Mouse (Mus musculus): ENCODE results near the gene AI837181. TPM values are rescaled to one million over a fixed set of nuclear protein-coding genes. Genes with fewer than 3 reads are reported as not detected.

AI837181 gene
- polyA plus RNA-seq, 1 experiment from 2014 or later, result 61.1 TPM

- no peak for ATAC-seq
- Histone ChIP-seq H3K9me3 (ENCODE audit: control insufficient read depth, low read length) (no peaks in the 10 kb centered on the region), H3K36me3 (ENCODE audit: control insufficient read depth, insufficient read depth) (0 out of 2 replicates have a peak, but pooled peaks cover 2% of the 10 kb centered on the region), H3K4me3 (replicated peaks; ENCODE audit: low read length) (no peak overlapping the region), H3K27me3 (replicated peaks; ENCODE audit: control insufficient read depth, insufficient read depth, low read length) (peaks cover 37% of the 10 kb centered on the region), H3K4me2 (ENCODE audit: low read length) (no peak overlapping the region), H3K9ac (replicated peaks; ENCODE audit: low read depth, low read length) (no peak overlapping the region), H3K4me1 (replicated peaks; ENCODE audit: control insufficient read depth, insufficient read depth, low read length) (peaks cover 17% of the 10 kb centered on the region), H3K27ac (ENCODE audit: low read length) (no peak overlapping the region)
- WGBS, result 88% methylated on average over 3 of the region's 3 CpGs
Measured at GRCm38 (mm10) chr19:5449673-5450072, 24.7 kb downstream of the AI837181 start.

- Histone ChIP-seq H3K4me1 (replicated peaks; ENCODE audit: control insufficient read depth, insufficient read depth, low read length) (peaks cover 37% of the 10 kb centered on the region), H3K27ac (ENCODE audit: low read length) (no peak overlapping the region), H3K4me2 (ENCODE audit: low read length) (no peak overlapping the region), H3K36me3 (ENCODE audit: control insufficient read depth, insufficient read depth) (0 out of 2 replicates have a peak, but pooled peaks cover 2% of the 10 kb centered on the region), H3K4me3 (replicated peaks; ENCODE audit: low read length) (no peak overlapping the region), H3K9ac (replicated peaks; ENCODE audit: low read depth, low read length) (no peak overlapping the region), H3K27me3 (replicated peaks; ENCODE audit: control insufficient read depth, insufficient read depth, low read length) (peaks cover 33% of the 10 kb centered on the region), H3K9me3 (ENCODE audit: control insufficient read depth, low read length) (no peaks in the 10 kb centered on the region)
- 83% methylated on average over 6 of the region's 6 CpGs for WGBS
- ATAC-seq, result no peak
Measured at GRCm38 (mm10) chr19:5451766-5452165, 26.8 kb downstream of the AI837181 start.

- no peaks in the 10 kb centered on the region for H3K9me3 ChIP-seq (ENCODE audit: control insufficient read depth, low read length)
- H3K4me2 ChIP-seq (ENCODE audit: low read length), result peak overlapping the region; percentile 76
- H3K36me3 ChIP-seq (ENCODE audit: control insufficient read depth, insufficient read depth), result 0 out of 2 replicates have a peak, but pooled peaks cover 2% of the 10 kb centered on the region
- peaks cover 5% of the 10 kb centered on the region for H3K27me3 ChIP-seq (replicated peaks; ENCODE audit: control insufficient read depth, insufficient read depth, low read length)
- H3K4me3 ChIP-seq (replicated peaks; ENCODE audit: low read length), result no peak overlapping the region
- 85% methylated on average over 12 of the region's 12 CpGs for WGBS
- peak overlapping the region; percentile 23; the same call in 1 of the 2 replicates for H3K9ac ChIP-seq (replicated peaks; ENCODE audit: low read depth, low read length)
- H3K4me1 ChIP-seq (replicated peaks; ENCODE audit: control insufficient read depth, insufficient read depth, low read length), result peaks cover 36% of the 10 kb centered on the region
- ATAC-seq, result no peak
- no peak overlapping the region for H3K27ac ChIP-seq (ENCODE audit: low read length)
Measured at GRCm38 (mm10) chr19:5455037-5455436, 30.1 kb downstream of the AI837181 start.

GRCm38 (mm10) chr19:5455568-5455967 is 30.6 kb downstream of the AI837181 start:
- Histone ChIP-seq H3K36me3 (ENCODE audit: control insufficient read depth, insufficient read depth) (0 out of 2 replicates have a peak, but pooled peaks cover 2% of the 10 kb centered on the region), H3K4me1 (replicated peaks; ENCODE audit: control insufficient read depth, insufficient read depth, low read length) (peaks cover 38% of the 10 kb centered on the region), H3K9ac (replicated peaks; ENCODE audit: low read depth, low read length) (peak overlapping the region; percentile 23; the same call in 1 of the 2 replicates), H3K27me3 (replicated peaks; ENCODE audit: control insufficient read depth, insufficient read depth, low read length) (peaks cover 2% of the 10 kb centered on the region; the same call in 1 of the 2 replicates), H3K4me2 (ENCODE audit: low read length) (peak overlapping the region; percentile 76), H3K4me3 (replicated peaks; ENCODE audit: low read length) (peak overlapping the region; percentile 81), H3K9me3 (ENCODE audit: control insufficient read depth, low read length) (no peaks in the 10 kb centered on the region), H3K27ac (ENCODE audit: low read length) (no peak overlapping the region)
- WGBS, result 66% methylated on average over 8 of the region's 8 CpGs
- ATAC-seq, result no peak

- H3K27ac ChIP-seq (ENCODE audit: low read length), result peak overlapping the region; percentile 95
- peaks cover 2% of the 10 kb centered on the region; the same call in 1 of the 2 replicates for H3K27me3 ChIP-seq (replicated peaks; ENCODE audit: control insufficient read depth, insufficient read depth, low read length)
- peak overlapping the region; percentile 87 for H3K9ac ChIP-seq (replicated peaks; ENCODE audit: low read depth, low read length)
- H3K4me3 ChIP-seq (replicated peaks; ENCODE audit: low read length), result peak overlapping the region; percentile 81
- H3K4me2 ChIP-seq (ENCODE audit: low read length), result peak overlapping the region; percentile 76
- H3K9me3 ChIP-seq (ENCODE audit: control insufficient read depth, low read length), result no peaks in the 10 kb centered on the region
- peaks cover 43% of the 10 kb centered on the region for H3K4me1 ChIP-seq (replicated peaks; ENCODE audit: control insufficient read depth, insufficient read depth, low read length)
- whole genome bisulfite sequencing, result 1% methylated on average over 26 of the region's 26 CpGs
- 0 out of 2 replicates have a peak, but pooled peaks cover 2% of the 10 kb centered on the region for H3K36me3 ChIP-seq (ENCODE audit: control insufficient read depth, insufficient read depth)
- ATAC-seq, result no peak; the same call in 1 of the 2 replicates
Measured at GRCm38 (mm10) chr19:5456241-5456921, 31.4 kb downstream of the AI837181 start.

GRCm38 (mm10) chr19:5456922-5457745 is 32.2 kb downstream of the AI837181 start:
- H3K4me1 ChIP-seq (replicated peaks; ENCODE audit: control insufficient read depth, insufficient read depth, low read length), result peaks cover 49% of the 10 kb centered on the region
- no peaks in the 10 kb centered on the region for H3K9me3 ChIP-seq (ENCODE audit: control insufficient read depth, low read length)
- peak overlapping the region; percentile 87 for H3K9ac ChIP-seq (replicated peaks; ENCODE audit: low read depth, low read length)
- H3K4me3 ChIP-seq (replicated peaks; ENCODE audit: low read length), result peak overlapping the region; percentile 81
- 0 out of 2 replicates have a peak, but pooled peaks cover 2% of the 10 kb centered on the region for H3K36me3 ChIP-seq (ENCODE audit: control insufficient read depth, insufficient read depth)
- H3K4me2 ChIP-seq (ENCODE audit: low read length), result peak overlapping the region; percentile 76
- under 1% methylated on average over 70 of the region's 70 CpGs for WGBS
- peak overlapping the region; percentile 95 for H3K27ac ChIP-seq (ENCODE audit: low read length)
- peaks cover 2% of the 10 kb centered on the region; the same call in 1 of the 2 replicates for H3K27me3 ChIP-seq (replicated peaks; ENCODE audit: control insufficient read depth, insufficient read depth, low read length)
- ATAC-seq, result peak; percentile 95

GRCm38 (mm10) chr19:5457746-5458442 is 33.0 kb downstream of the AI837181 start, which contains the start of gene Ccdc85b:
TSS of gene Ccdc85b (minus strand) at chr19:5457894.
- Histone ChIP-seq H3K4me3 (replicated peaks; ENCODE audit: low read length) (peak within 1 kb of the TSS; percentile 81), H3K27ac (ENCODE audit: low read length) (peak within 1 kb of the TSS; percentile 95), H3K4me1 (replicated peaks; ENCODE audit: control insufficient read depth, insufficient read depth, low read length) (peaks cover 49% of the 10 kb centered on the region), H3K9me3 (ENCODE audit: control insufficient read depth, low read length) (no peaks in the 10 kb centered on the region), H3K9ac (replicated peaks; ENCODE audit: low read depth, low read length) (peak within 1 kb of the TSS; percentile 87), H3K4me2 (ENCODE audit: low read length) (peak within 1 kb of the TSS; percentile 76), H3K36me3 (ENCODE audit: control insufficient read depth, insufficient read depth) (peaks cover 4% of the 10 kb centered on the region), H3K27me3 (replicated peaks; ENCODE audit: control insufficient read depth, insufficient read depth, low read length) (peaks cover 2% of the 10 kb centered on the region; the same call in 1 of the 2 replicates)
- ATAC-seq, result peak; percentile 12
- 20% methylated on average over 14 of the region's 14 CpGs for WGBS

GRCm38 (mm10) chr19:5459019-5459418 is 34.1 kb downstream of the AI837181 start:
- H3K4me2 ChIP-seq (ENCODE audit: low read length), result no peak overlapping the region
- no peaks in the 10 kb centered on the region for H3K9me3 ChIP-seq (ENCODE audit: control insufficient read depth, low read length)
- ATAC-seq, result no peak
- peaks cover 4% of the 10 kb centered on the region for H3K36me3 ChIP-seq (ENCODE audit: control insufficient read depth, insufficient read depth)
- WGBS, result 69% methylated on average over 7 of the region's 7 CpGs
- no peak overlapping the region for H3K9ac ChIP-seq (replicated peaks; ENCODE audit: low read depth, low read length)
- no peak overlapping the region for H3K27ac ChIP-seq (ENCODE audit: low read length)
- H3K27me3 ChIP-seq (replicated peaks; ENCODE audit: control insufficient read depth, insufficient read depth, low read length), result peaks cover 2% of the 10 kb centered on the region; the same call in 1 of the 2 replicates
- peaks cover 55% of the 10 kb centered on the region for H3K4me1 ChIP-seq (replicated peaks; ENCODE audit: control insufficient read depth, insufficient read depth, low read length)
- H3K4me3 ChIP-seq (replicated peaks; ENCODE audit: low read length), result no peak overlapping the region
